Mouse (Mus musculus) cerebellum, adult 11 months (tissue): ENCODE measurements around the gene Vmn1r18.
"Not testable (repeated sequence)": the region's sequence is repeated elsewhere in the genome, so short reads cannot be mapped to it uniquely, and the experiment has no call there.

Experiments
- DNase-seq: peaks from one replicate; pipeline ENCODE4 v3.0.0; 2022

Gene Vmn1r18

GRCm38 (mm10) chr6:57395683-57396082 lies at the start of gene Vmn1r18:
Vmn1r18 (minus strand) TSS chr6:57395783.
- no peak for DNase-seq

GRCm38 (mm10) chr6:57431196-57431595 lies 35.6 kb upstream of the Vmn1r18 start:
- DNase-seq: no peak

- no peak for DNase-seq
Observed at GRCm38 (mm10) chr6:57428630-57429029, 33.0 kb upstream of the Vmn1r18 start, which contains the start of gene Vmn1r20. Vmn1r20 (plus strand) TSS chr6:57428930.

GRCm38 (mm10) chr6:57403480-57403879 lies 7.9 kb upstream of the Vmn1r18 start, which contains the start of gene Vmn1r19:
Vmn1r19 (plus strand) TSS chr6:57403780.
- DNase-seq: not testable (repeated sequence)

GRCm38 (mm10) chr6:57367496-57367895 lies 28.1 kb downstream of the Vmn1r18 start:
- DNase-seq: no peak

GRCm38 (mm10) chr6:57365866-57366265 lies 29.7 kb downstream of the Vmn1r18 start:
- DNase-seq: not testable (repeated sequence)

- DNase-seq: no peak
Observed at GRCm38 (mm10) chr6:57363627-57364026, 32.0 kb downstream of the Vmn1r18 start, which contains the start of gene Vmn1r17. Vmn1r17 (minus strand) TSS chr6:57363727.

GRCm38 (mm10) chr6:57356864-57357263 lies 38.7 kb downstream of the Vmn1r18 start:
- no peak for DNase-seq

- DNase-seq: no peak
Observed at GRCm38 (mm10) chr6:57329394-57329793, 66.2 kb downstream of the Vmn1r18 start, which contains the start of gene Vmn1r16. Vmn1r16 (minus strand) TSS chr6:57329494.
